Mouse (Mus musculus) kidney, adult 18-20 months (tissue): ENCODE results near the gene Zscan12.

ENCODE experiments used
- DNase-seq: peaks from one replicate; pipeline ENCODE4 v3.0.0; 2021

Zscan12 gene

DNA sequence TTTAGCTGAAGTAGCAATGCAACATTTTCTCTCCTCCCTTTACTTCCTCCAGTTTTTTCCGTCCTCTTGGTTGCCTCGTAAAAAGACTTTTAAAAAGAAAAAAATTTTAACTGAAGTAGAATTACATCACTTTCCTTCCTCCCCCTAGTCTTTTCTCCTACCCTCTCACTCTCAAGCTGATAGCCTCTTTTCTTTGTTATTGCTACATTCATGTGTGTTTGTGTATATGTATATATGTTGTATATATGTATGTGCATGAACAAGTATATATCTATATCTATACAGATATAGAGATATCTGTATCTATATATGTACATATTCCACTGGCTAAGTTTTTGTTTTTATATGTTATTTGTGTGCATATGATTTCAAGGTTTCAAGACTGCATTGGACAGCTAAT lies 40.2 kb downstream of the Zscan12 start:
- no peak for DNase-seq

- no peak for DNase-seq
Measured at GRCm38 (mm10) chr13:21407341-21407740, 44.7 kb downstream of the Zscan12 start.

DNA sequence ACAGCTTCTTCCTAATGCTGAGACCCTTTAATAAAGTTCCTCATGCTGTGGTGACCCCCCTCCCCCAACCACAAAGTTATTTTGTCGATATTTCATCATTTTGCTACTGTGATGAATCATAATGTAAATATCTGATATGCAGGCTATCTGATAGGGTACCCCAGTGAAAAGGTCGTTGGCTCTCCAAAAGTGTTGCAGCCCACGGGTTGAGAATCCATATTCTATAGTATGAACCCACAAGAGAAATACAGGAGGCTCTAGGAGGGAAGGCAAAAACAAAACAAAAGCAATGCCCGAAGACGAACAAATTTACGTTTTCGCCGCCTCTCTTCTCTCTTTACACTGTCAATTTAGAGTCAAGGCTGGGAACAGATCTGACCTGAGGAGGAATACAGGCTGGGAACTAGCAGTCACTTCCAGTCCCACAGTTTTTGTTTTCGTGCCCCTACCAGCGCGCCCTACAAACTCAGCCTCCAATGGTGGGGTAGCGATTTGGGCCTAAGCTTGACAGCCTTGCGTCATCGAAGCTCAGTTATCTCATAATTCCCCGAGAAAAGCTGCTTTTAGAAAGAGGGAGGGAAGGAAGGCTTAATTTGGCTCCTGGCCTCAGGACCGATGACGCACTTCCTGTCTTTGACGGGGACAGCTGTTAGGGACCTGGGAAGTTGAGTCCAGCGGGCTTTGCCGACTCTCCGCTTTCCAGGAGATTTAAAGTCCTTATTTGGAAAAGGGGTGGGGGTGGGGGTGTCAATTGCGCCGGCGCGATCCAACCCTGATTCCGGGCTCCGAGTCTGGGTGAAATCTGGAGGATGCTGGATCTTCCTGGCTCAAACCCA lies 45.6 kb downstream of the Zscan12 start:
- DNase-seq, result peak; percentile 86

DNA sequence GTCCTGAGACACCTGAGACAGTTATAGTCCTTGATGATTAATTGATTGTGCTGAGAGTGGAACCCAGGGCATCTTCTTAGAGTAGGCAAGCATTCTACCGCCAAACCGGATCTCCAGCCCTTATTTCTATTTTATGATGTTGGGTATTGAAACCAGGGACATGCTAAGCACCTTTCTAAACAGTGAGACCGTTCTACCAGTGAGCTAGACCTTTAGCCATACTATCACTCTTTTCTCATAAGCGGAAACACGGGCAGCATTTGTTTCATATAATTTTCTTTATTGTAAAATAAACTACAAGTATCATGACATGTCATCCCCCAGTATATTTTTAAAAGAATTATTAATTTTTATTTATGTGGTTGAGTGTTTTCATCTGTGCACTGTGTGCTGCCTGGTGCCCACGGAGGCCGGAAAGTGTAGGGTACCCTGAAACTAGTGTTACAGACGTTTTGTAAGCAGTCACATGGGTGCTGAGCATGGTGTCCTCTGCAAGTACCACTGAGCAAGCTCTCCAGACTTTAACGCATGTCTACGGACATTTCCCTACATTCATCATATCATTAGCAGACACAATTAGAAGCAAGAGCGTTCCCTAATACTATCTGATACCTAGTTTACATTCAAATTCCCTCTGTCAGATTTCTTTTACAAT lies 46.3 kb downstream of the Zscan12 start:
- DNase-seq, result no peak

DNA sequence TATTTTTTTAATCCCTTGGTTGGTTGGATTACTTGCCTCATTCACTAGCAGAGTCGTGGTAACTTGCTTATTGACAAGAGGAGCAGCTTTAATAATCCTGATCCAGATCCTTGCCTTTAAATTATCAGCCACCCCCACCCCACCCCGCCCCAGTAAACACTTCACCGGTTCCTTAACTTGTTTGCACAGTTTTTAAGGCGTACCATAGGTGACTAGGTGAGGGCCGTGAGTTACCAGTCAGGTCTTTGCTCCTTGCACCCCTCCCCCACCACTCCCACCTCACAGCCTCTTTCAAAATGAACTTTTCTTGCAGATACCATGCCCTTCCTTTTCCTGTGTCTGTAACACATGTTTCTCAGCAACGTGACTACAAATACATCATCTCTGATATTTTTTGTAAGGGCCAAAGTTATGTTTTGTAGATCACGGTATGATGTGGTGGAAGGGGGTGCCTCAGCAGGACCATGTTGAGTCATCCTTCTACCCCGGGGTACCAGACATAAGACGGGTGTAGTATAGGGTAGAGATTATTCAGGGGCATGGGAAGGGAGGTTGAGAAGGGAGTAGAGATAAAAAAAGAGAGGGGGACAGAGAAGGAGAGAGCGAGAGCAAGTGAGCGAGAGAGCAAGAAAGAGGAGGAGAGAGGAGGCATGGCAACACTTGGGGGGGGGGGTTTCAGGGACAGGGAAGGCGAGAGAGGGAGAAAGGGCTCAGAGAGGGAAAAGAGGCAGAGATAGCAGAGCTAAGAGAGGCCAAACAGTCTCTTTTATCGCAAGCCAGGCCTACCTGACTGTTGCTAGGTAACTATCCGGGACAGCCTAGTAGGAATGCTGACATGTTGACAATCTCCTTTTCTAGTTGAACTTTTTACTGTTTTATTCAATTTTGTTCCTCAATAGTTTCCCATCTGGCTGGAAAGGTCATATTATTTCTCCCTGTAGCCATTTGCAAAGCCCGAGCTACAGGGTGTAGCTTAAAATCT lies 51.9 kb downstream of the Zscan12 start:
- DNase-seq, result no peak

DNA sequence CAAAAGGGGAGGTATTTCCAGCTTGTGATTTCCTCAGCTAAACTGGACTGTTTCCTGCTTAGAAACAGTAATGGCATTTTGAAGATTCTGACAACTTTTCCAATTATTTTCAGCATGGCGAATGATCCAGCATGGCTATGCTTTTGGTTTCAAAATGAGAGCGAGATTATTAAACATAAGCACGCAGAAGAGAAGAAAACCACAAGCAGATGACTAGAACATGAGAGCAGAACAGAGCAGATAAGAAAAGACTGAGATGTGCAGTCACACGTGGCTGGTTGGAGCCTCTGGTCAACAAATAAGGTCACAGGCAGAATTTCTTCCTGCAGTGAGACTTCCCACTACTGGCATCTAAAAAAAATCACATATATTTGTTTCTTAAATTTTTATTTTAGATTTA lies 52.6 kb downstream of the Zscan12 start:
- no peak for DNase-seq

- DNase-seq, result no peak
Measured at GRCm38 (mm10) chr13:21415750-21416149, 53.1 kb downstream of the Zscan12 start.

DNA sequence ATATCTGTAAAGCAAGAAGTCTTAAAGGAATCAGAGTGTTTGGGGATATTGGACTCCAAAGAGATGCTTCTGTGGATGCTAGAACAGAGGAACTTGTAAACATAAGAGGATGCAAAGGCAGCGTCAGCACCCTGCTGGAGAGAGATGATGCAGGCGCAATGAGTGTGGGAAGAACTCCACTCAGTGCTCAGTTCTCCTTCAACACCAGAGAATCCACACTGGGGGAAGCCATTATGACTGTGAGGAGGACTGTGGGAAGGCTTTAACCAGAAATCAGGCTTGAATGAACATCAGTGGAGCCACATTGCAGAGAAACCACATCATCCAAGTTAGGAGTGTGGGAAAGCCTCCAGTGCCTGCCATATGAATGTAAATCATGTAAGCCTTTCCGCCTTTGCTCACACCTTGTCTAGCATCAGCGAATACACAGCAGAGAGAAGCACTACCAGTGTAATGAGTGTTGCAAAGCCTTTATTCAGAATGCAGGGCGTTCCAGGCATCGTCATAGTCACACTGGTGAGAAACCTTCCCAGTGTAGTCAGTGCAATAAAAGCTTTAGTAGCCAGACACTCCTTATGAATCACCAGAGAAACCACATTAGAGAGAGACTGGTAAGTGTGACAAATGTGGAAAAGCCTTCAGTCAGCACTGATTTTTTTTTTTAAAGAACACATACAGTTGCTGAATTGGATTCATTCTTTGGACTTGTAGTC lies 54.8 kb downstream of the Zscan12 start:
- no peak for DNase-seq

GRCm38 (mm10) chr13:21418865-21419264 lies 56.2 kb downstream of the Zscan12 start:
- DNase-seq, result no peak
